Mouse (Mus musculus) megakaryocyte progenitor cell, adult 5-6 weeks (primary cell): ENCODE measurements around the gene Galnt10. TPM values are rescaled to one million over a fixed set of nuclear protein-coding genes. Genes with fewer than 3 reads are reported as not detected.

Experiments
- total RNA-seq, 2 experiments: library from RNA; stranded (forward) in 1 of 2; stranded (reverse) in 1 of 2; fragments of 157-497, 149-512 nt in 1 of 2; fragments of 200-1000 nt in 1 of 2; gene quantifications; 2 replicates each; pipeline versions ENCODE4 v1.2.3 to v1.2.4; 2015 to 2017

Galnt10 gene
- total RNA-seq, 2 experiments from 2014 or later: 4.0 to 7.0 TPM

Other genes with a start within 250 kb of the Galnt10 start
- 38.7 and 39.8 TPM in 2 replicates for gene Fam114a2, start 126.8 kb upstream of the Galnt10 start, total RNA-seq (2015)
- 32.1 and 32.4 TPM in 2 replicates for gene Fam114a2, start 126.8 kb upstream of the Galnt10 start, total RNA-seq (2017)
- gene Mfap3, start 126.8 kb upstream of the Galnt10 start, total RNA-seq (2015): 24.0 and 25.7 TPM in 2 replicates
- 24.0 and 26.7 TPM in 2 replicates for gene Mfap3, start 126.8 kb upstream of the Galnt10 start, total RNA-seq (2017)
- gene Sap30l, start 156.2 kb downstream of the Galnt10 start, total RNA-seq (2015): 19.0 and 22.6 TPM in 2 replicates
- gene Sap30l, start 156.2 kb downstream of the Galnt10 start, total RNA-seq (2017): 16.5 and 17.0 TPM in 2 replicates
- gene Hand1, start 187.4 kb downstream of the Galnt10 start, total RNA-seq (2015): not detected in 2 replicates
- gene Hand1, start 187.4 kb downstream of the Galnt10 start, total RNA-seq (2017): not detected in 2 replicates